Mouse (Mus musculus): Measurements from ENCODE around the gene Fstl5.
"Not testable (repeated sequence)": the region's sequence is repeated elsewhere in the genome, so short reads cannot be mapped to it uniquely, and the experiment has no call there.

Fstl5 gene

DNA sequence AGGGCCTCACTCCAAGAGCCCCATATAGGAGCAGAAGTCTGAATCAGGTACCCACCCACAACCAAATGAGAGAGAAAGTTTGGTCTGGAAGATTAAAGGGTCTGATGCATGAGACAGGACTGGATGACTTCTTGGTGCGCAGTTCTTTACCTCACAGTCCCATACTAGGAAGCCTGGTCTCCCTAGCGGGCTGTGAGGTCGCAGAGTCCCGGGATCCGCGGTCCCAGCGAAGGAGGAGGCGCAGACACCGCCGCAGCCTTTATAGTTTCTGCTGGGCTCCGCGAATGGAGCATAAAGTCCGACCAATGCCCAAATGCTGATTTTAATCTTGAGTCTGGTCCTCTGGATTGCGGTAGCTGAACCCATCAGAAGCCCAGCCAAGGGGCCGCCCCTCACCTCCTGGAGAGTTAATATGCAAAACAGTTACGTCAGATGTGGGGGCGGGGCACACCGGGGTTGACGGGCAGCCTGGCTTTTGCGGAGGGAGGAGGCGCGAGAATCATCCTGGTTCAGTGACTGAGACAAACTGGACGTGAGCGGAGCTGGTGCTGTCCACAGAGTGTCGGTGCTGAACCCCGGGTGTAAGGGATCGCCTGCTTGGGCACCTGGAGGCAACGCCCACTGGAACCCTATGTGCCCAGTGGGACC lies at the start of gene Fstl5:
TSS of gene Fstl5 (plus strand) at position 211 of the 648 bp plus-strand sequence.
- peak; percentile 93 for DNase-seq (ENCODE audit: inconsistent ontology term)

DNA sequence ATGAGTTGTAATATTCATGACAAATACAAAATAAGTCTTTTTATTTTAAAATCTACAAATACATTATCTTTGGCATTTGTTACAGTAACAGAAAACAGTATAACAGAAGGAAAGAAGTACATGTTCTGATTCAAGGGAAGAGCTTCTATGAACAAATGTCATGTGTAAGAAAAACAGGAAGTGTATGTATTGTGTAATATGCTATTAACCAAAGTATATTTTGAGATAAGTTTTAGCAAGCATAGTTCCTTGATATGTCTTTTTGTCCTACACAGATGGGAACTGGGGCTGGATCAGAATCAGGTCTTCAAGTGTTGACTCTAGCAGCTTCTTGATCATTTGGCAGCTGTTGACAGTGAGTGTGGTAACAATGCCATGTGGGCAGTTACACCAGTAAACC lies 48.5 kb upstream of the Fstl5 start:
- DNase-seq (ENCODE audit: inconsistent ontology term), result no peak

- no peak for DNase-seq (ENCODE audit: inconsistent ontology term)
Measured at GRCm38 (mm10) chr3:76051124-76051523, 22.9 kb upstream of the Fstl5 start.

GRCm38 (mm10) chr3:76061996-76062395 lies 12.1 kb upstream of the Fstl5 start:
- DNase-seq (ENCODE audit: inconsistent ontology term), result no peak

DNA sequence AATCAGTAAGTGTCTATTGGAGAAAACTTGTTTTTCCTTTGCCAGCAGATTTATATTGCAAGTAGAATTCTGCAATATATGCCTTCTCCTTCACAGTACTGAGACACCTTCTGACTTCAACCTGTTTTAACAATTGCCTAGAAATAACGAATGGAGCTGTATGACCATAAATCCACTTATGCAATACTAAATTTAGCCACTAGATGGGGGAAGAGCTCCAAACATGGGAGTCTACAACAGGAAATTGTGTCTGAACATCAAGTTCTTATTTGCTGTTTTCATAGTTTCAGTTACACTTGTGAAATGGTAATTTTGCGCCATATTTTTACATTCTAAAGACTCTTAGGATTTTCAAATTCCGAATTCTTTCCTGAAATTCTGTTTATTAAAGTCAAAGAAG lies 6.2 kb upstream of the Fstl5 start:
- peak; percentile 57 for DNase-seq (ENCODE audit: inconsistent ontology term)

GRCm38 (mm10) chr3:76072826-76073225 lies 1.2 kb upstream of the Fstl5 start:
- DNase-seq (ENCODE audit: inconsistent ontology term), result no peak

- no peak for DNase-seq (ENCODE audit: inconsistent ontology term)
Measured at GRCm38 (mm10) chr3:76140445-76140844, 66.4 kb downstream of the Fstl5 start.

- DNase-seq (ENCODE audit: inconsistent ontology term), result no peak
Measured at GRCm38 (mm10) chr3:76147846-76148245, 73.8 kb downstream of the Fstl5 start.

GRCm38 (mm10) chr3:76238834-76239233 lies 164.8 kb downstream of the Fstl5 start:
- no peak for DNase-seq (ENCODE audit: inconsistent ontology term)

DNA sequence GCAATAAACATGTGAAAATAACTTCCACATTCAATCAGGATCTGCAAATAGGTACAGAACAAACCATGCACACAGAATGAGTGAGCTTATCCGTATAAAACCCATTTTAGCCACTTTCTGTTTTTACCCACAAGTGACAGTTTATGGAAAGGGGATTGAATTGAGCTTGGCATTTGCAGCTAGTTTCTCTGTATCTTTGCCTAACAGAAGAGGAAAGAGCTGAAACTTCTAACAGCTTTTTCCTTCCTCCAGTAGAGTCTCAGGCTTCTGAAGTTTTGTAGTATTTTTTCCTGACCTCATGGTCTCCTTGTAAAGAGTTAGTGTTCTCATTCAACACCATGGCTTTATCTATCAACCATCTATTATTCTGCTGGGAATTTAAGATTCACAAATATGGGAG lies 177.3 kb downstream of the Fstl5 start:
- no peak for DNase-seq (ENCODE audit: inconsistent ontology term)

DNA sequence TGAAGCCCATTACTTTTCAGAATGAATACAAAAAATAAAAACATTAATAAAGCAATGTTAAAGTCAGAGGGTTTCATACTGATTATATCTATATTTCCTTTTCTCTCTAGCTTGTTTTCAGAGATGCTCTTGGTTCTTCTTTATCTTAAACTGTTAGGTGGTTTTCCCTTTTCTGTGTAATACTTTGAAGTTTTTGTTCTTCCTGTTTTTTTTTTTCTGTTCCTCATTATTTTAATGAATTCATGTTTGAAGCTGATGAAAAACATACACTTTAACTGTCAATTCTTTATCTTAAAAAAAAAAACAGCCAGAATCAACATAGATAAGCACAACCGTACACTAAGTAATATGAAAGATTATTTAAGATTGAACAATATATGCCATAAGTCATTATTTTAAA lies 218.9 kb downstream of the Fstl5 start:
- no peak for DNase-seq (ENCODE audit: inconsistent ontology term)

GRCm38 (mm10) chr3:76294394-76294793 lies 220.3 kb downstream of the Fstl5 start:
- DNase-seq (ENCODE audit: inconsistent ontology term), result no peak

DNA sequence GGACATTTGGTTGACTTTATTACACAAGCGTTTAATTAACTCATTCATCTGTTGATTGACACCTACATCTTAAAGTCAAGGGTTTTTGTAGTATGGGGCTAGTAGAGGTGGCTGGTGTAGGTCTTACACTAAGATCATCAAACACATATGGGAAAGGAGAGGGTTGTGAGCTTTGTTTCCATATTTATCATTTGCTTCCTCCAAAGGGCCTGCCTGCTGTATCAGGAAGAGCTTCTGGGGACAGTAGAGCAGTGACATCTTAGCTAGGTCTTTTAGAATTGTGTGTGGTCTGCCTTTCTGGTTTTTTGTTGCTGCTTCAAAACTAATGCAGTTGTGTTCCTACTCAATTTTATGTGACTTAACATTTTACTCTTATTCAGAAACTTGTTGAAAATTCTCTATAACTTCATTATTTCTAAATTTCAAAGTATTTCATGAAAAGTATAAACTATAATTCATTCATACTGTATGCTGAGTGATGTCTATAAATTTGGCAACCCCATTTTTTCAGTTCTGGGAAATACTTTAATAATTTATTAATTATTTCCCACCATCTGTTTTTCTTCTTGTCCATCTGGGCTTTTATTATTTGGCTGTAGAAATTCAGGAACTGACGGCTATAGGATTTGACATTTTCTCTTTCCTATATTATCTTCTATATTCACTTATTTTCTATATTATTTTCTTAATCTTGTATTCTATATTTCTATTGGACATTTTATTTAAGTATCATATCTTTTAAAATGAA lies 227.1 kb downstream of the Fstl5 start:
- no peak for DNase-seq (ENCODE audit: inconsistent ontology term)

GRCm38 (mm10) chr3:76316991-76317390 lies 242.9 kb downstream of the Fstl5 start:
- DNase-seq (ENCODE audit: inconsistent ontology term), result no peak

DNA sequence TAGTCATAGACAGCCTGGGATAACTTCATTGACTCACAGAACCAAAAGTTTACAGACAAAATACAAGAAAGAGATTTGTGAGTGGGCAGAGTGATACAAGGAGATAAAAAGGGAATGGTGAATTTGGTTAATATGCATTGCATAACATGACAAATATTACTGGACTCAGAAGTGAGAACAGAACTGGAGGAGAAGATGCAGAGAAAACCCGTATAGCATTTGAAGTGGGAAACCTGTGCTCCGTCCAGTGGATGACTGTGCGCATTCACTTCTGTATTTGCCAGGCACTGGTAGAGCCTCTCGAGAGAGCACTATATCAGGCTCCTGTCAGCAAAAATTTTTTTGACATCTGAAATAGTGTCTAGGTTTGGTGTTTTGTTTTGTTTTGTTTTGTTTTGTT lies 245.5 kb downstream of the Fstl5 start:
- no peak for DNase-seq (ENCODE audit: inconsistent ontology term)

- no peak for DNase-seq (ENCODE audit: inconsistent ontology term)
Measured at GRCm38 (mm10) chr3:76322431-76322830, 248.4 kb downstream of the Fstl5 start.

GRCm38 (mm10) chr3:76336922-76337321 lies 262.9 kb downstream of the Fstl5 start:
- no peak for DNase-seq (ENCODE audit: inconsistent ontology term)

DNA sequence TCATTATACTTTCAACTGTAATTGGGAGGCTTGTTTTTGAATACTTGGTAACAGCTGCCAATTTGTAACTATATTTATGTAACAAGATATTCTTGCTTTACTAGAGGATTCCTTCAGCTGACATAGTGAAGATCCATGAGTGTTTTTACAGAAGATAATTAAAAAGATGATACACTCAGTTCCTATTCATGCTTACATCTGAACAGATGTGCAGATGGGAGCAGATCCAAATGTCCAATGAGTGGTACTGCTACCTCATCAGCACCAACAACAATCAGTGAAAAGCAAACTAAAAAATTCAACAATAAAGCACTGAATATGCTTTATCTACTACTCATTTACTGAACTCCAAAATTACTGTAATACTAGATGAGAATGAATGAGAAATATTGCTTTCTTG lies 292.9 kb downstream of the Fstl5 start:
- DNase-seq (ENCODE audit: inconsistent ontology term), result no peak

DNA sequence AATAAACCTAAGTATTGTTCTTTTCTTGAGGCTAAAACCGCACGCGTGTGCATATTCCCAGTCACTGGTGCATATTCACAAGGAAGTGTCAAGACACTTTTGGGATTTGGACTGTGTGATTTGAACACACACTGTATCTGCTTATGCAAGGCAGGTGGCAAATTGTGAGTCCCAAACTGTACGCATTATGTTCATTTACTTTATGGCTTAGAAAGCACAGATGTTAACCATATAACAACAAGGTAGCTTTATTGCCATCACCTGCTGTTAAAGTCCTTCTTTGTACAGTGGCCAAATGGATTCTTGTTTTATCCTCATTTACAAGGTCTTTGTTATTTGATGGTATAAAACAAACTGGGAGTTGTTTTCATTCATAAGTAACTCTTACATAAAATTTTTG lies 295.8 kb downstream of the Fstl5 start:
- no peak for DNase-seq (ENCODE audit: inconsistent ontology term)

DNA sequence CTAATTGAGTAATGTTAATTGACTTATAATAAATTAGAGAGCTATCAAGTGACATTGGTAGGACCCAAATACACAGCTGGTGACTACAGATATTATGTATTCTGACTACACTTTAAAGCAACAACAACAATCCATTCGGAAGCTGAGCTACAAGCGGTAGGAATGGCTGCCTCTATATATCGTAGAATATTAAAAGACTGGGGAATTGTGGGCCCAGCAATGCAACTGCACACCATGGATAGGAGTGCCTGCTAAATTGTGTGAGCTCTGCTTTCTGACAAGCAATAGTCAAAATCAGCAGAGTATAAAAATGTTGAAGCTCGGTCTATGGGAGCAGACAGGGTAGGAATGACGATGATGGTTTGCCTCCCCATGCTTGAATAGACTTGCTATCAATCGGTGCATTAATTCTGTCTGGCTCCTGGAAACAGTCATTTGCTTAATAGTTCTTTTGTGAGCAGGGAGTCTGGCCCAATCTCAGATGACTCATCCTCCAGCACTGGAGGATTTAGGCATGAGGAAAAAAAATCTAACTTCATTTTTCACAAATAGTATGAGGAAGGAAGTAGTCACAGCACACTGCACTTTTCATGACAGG lies 354.8 kb downstream of the Fstl5 start:
- peak; percentile 93 for DNase-seq (ENCODE audit: inconsistent ontology term)

DNA sequence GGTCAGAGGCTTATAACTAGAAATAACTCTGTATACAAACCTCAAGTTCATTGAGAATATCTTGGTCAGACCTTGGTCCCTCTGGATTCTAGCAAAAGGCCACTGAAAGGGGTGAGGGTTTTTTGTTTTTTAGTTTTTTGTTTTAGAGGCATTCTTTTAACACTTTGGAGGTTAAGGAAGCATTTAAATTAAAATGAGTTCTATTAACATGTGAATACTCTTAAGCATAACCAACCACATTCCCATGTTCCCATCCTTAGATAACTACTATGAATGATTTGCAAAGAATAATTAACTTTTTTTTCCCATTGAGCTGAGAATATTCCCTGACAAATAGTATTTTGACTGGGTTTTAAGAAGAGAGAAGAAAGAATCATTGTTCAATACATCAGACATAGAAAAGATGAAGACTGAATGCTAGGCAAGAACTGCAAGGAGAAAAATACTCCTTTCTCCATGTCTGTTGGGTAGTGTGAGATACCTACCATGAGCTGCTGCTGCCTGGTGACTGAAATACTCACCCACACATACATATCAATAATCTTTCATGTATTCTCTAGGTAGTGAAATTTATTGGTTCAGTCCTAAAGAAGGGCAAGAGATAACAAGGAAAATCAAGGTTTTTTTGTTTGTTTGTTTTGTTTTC lies 393.3 kb downstream of the Fstl5 start:
- no peak for DNase-seq (ENCODE audit: inconsistent ontology term)

DNA sequence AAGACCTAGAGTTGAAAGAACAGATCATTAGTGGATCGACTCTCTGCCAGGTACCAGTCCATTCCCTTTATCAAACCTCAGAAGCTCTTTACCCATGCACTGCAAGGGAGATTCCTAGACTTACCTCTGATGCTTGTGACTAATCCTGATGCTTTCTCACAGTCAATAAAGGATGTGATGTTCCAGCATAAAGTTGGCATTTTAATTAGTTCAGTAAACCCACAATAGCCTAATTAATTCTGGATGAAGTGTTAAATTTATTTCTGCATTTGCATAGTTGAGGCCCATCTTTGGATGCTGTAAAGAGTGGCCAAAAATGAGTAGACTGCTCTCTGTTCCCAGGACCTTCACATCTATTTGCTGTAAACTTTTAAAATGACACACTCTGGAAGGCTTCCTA lies 394.1 kb downstream of the Fstl5 start:
- peak; percentile 46 for DNase-seq (ENCODE audit: inconsistent ontology term)

DNA sequence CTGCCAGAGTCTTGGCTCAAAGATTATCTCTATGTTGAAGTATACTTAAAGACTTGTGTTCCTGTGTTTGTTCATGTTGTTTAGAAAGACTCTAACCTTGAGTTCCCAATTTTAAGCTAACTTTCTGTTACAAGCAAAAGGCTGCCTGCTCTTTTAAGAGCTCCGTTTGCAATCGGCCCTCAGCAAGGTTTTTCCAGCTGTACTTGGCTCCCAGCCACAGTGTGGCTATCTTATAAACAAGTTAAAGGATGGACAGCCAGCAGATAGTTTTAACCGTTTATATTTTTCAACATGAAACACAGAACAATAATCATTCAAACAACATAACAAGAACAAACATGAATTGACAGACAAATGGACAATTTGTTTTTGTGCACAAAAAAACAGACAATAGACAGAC lies 433.8 kb downstream of the Fstl5 start:
- DNase-seq (ENCODE audit: inconsistent ontology term), result not testable (repeated sequence)
